Mouse (Mus musculus): ENCODE results near the gene Acss2.
A peak's percentile ranks its signal among the peaks of the same experiment; 100 is the strongest.

Gene Acss2

DNA sequence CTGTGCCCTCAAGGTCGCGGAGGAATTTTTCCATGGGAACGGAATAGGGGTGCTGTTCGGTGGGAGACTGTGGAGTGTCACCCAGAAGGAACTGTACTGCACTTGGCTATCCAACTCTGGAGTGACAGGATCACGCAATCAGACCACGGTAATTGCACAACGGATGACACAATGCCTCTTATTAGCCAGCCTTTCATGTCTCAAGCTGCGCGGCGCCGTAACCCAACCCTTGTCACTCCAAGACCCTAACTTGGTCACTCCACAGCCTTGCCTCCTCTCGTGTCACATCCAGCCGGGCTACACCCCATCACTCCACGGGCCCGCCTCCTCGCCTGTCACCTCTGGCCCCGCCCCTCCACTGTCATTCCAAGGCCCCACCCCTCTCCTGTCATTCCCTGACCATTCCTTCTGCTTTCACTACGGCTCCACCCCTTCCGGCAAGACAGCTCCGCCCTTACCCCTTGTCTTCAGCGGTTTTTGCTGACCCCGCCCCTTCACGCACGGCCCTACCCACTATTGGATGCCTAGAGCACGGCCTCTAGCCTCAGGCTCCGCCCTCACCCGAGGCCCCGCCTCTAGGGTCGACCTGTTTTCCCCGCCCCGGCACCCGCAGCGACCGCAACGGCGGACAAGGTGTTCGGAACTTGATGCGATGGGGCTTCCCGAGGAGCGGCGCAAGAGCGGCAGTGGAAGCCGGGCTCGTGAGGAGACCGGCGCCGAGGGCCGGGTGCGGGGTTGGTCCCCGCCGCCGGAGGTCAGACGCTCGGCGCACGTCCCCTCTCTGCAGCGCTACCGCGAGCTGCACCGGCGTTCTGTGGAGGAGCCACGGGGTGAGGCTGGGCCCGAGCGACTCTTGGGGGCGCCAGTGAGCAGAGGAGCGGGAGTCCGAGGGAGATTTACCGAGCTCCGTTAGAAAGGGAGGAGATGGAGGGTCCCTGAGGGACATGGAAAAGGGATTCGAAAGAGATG is at the start of gene Acss2, which contains the start of gene Ggt7:
TSS of gene Acss2 (plus strand) at position 494 of the 969 bp plus-strand sequence.
TSS of gene Ggt7 (minus strand) at position 783 of the 969 bp plus-strand sequence.
- DNase-seq, result peak; percentile 99

DNA sequence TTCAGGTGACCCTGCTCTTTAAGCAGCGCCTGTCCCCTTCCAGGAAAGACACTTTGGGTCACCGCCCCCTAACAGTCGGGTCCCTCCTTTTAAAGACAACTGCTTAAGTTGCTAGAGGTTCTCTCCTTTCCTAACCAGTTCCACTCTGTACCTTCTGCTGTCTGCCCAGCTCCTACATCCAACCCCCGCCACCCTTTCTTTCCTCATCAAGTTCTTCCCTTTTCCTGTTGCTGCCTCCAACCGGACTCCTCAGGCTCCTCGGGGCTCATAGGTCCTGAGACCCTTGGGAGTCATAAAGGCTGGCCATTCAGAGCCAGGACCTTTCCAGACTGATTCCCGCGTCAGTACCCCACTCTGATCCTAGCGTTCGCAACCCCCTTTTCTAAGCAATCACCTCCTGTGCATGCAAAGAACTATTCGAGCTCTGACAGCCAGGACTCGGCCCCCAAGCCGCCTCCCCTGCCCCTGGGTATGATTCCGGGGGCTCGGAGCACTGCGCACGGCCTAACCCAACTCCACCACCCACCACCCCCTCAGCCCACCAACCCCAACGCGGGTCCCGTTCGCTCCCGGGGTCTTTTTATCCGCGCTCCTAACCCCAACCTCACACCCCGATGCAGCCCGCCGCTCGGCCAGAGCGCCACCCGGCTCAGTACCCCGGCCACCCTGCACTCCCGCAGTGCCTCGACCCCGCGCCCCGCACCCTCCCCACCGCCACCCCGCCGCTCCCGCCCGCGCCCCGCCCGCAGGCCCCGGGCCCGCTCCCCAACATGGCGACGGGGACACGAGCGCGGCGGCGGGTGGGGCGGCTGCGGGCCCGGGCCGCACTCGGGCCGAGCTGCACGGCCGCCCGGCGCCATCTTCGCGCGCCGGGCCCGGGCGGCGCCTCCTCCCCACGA is 44.8 kb upstream of the Acss2 start:
- DNase-seq, result peak; percentile 19

DNA sequence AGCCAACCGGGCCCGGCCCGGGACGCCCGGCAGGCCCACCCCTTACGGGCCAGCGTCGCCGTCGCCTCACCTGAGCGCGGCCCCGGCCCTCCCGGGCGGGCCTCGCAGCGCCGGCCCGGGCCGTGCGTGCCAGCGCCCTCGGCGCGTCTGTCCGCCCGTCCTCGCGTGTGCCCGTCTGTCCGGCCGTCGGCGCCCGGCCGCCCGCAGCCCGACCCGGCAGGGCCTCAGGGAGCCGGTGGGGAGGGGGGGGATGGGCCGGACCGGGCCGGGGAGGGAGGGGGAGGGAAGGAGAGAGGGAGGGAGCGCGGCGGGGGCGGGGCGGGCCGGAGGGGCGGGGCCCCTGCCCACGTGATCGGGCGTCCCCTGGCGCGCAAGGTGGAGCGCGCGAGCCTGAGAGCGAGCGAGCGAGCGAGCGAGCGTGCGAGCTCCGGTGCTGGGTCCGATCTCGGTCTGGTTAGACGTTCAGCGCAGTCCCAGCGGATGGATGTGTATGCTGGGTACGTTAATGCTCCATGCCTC is 44.1 kb upstream of the Acss2 start, which contains the start of gene Ncoa6:
TSS of gene Ncoa6 (minus strand) at position 325 of the 519 bp plus-strand sequence.
- peak; percentile 63 for DNase-seq

DNA sequence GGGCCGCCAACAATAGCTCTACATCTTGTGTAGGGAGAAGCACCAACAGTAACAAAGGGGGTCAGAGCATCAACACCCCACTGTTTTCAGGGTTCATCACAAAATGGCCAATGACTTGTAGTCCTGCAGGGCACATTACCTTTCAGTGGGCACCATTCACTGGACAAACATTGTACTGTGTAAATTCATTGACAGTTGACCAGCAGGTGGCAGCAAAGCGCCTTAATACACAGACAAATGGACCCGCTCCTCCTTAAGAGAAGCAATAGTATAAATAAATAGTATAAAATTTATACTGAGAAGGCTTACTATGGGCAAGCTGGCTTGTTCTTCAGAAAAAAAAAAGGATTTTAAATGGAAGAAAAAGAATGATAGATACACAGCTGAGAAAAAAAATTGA is 35.7 kb upstream of the Acss2 start:
- no peak for DNase-seq

- no peak for DNase-seq
Observed at GRCm38 (mm10) chr2:155490998-155491397, 26.8 kb upstream of the Acss2 start.

DNA sequence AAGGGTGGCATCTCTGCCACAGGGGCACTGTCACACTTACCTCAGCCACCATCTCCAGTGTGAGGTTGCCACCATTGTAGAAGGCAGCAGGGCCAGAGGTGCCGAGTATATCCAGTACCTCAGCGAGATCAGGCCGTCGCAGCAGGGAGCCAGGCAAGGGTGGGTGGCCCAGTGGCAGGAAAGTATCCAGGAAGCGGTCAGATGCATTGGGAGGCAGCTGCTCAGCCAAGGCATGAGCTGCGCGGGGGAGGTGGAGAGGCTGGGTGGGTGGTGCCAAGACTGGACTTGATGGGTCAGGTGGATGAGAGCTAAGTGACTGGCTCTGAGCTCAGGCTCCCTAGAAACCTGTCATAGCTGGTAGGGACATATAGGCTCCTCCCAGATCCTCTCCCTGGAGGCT is 15.2 kb upstream of the Acss2 start:
- DNase-seq, result no peak

DNA sequence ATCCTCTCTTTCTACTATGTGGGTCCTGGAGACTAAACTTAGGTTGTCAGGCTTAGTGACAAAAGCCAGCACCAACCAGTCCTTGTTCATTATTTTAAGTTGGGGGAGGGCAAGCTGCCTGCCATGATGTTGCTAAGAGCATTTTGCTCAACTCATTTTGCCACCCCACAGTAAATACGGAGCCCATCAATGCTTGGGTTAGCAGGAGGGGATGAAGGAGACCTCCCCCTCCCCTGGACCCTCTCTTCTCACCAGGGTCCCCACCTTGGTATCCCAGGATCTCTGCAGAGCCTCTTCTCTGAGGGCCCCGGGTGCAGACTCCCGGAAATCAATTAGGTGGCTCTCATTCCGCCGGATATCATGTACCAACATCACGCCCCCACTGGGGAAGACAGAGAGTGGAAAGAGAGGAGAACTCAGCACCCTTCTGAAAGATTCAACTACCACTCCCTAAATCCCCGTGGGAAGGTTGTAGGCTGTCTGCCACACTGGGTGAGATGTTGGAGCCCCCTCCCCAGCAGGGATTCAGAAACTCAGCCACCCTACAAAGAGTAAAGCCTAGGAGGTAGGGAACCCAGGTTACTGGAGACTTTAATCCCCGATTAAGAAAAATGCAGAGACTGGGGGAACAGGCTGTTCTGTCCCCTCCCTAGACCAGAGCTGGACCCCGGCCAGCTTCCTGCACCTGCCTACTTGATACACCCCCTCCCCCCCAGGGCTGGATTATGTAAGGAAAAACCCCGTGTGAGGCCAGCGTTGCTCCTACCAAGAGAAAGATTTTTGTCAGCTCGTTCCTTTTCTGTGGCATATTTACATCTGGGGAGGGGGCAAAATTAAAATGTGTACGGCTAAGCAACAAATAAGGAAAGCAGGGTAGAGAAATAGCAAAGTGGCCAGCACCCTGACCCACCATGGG is 13.1 kb upstream of the Acss2 start:
- no peak for DNase-seq

- DNase-seq, result no peak
Observed at GRCm38 (mm10) chr2:155505811-155506210, 11.9 kb upstream of the Acss2 start.

GRCm38 (mm10) chr2:155507721-155508470 is 9.9 kb upstream of the Acss2 start:
- peak; percentile 67 for DNase-seq

DNA sequence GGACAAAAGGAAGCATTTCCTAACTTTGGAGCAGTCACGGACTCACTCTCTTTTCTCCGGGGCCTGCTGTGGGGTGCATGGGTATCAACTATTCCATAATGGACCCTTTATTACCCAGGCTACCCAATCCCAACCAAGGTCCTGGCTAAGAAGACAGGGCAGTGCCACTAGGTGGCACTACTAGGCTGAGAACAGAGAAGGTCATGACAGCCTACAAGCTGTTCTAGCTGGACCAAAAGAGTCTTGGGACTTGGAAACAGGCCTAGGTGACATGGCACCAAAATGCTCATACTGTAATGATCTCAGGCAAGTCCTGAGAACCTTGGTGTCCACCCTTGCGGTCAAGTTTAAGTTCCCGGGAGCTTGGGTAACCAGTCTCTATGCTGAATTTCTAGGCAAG is 5.3 kb upstream of the Acss2 start:
- DNase-seq, result peak; percentile 51

DNA sequence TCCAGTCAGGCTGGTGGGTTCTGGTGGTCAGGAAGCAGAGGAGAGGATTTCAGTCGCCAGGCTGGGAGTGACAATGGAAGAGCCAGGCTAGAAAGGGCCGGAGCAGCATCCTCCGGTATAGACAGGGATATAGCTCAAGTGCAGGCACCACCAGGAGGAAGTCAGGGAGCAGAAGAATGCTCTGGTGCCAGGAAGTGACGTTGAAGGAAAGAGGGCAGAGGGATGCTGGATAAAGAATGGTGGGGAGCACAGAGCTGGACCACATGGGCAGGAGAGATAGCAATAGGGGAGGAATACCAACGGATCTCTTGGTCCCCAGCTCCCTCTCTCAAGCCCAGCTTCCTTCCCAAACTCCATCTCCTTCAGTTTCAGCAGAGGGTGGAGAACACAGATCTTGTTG is 4.2 kb upstream of the Acss2 start:
- peak; percentile 57 for DNase-seq

GRCm38 (mm10) chr2:155514666-155515065 is 3.1 kb upstream of the Acss2 start:
- DNase-seq, result peak; percentile 92

GRCm38 (mm10) chr2:155515941-155516340 is 1.8 kb upstream of the Acss2 start:
- DNase-seq, result peak; percentile 67

- no peak for DNase-seq
Observed at GRCm38 (mm10) chr2:155518531-155519270, 953 bp downstream of the Acss2 start.

GRCm38 (mm10) chr2:155523706-155524105 is 6.0 kb downstream of the Acss2 start:
- no peak for DNase-seq

GRCm38 (mm10) chr2:155524378-155524777 is 6.6 kb downstream of the Acss2 start:
- DNase-seq, result no peak

DNA sequence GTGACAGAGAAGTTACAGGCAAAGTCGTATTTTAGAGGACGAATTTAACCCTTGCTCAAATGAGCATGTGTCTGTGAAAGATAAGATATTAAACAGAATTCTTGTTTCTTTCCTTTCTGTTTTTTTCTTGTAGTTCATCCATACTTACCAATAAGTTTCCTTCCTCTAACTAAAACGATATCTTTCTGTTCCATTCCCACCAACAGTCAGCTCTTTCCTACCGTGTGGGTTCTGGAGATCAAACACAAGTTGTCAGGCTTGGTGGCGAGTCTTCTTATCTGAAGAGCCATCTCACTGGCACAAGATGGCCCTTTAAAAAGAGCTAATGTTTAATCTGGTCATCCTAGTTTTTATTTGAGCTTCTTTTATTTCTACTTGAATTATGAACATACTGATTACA is 9.6 kb downstream of the Acss2 start:
- no peak for DNase-seq

DNA sequence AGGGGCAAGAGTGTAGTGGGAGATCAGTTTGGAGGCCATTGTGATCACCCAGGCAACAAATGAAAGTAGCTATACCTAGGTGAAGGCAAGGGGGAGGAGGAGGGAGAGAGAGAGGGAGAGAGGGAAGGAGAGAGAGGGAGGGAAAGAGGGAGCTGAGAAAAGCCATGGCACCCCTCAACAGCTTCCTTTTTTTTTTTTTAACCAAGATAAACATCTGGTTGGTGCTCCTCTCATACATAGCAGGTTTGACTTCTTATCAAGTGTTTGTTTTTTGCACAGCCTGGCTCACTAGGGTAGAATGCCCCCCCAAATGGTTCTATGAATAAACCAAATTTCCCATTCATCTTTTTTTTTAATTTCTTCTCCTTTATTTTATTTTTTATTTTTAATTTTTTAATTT is 18.5 kb downstream of the Acss2 start:
- DNase-seq, result no peak

DNA sequence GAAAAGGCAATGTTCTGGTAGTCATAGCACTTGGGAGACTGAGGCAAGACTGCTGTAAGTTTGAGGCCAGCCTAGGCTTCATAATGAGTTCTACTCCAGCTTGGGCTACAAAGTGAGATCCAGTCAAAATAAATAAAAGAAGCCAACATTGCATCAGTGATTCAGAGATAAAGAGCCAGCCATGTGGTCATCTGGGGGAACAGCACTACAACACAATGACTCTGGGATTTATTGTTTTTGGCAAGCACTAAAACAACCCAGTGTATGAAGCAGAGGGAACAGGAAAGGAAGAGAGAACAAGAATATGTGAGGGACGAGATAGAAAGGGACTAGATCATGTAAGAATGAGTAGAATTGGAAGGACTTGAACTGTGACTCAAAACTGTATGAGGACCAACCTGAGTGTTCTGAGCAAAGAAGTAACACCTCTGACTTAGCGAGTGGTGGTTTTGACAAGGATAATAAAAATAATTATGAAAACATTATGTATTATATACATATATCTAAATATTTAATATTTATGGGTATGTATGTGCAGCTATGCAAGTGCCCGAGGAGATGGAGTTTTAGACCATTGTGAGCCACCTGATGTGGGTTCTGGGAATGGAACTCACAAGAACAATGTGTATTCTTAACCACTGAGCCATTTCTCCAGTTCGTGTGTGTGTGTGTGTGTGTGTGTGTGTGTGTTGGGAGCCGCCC is 20.2 kb downstream of the Acss2 start:
- no peak for DNase-seq
